Mouse (Mus musculus) myocyte (in vitro differentiated cells): ENCODE data around the gene Olfr1394.

Experiments
- CEBPB ChIP-seq: IDR thresholded peaks from 2 replicates; pipeline ENCODE4 v1.6.1; 2011; ENCODE audit warnings: mild to moderate bottlenecking, moderate library complexity; ENCODE audit not compliant: poor library complexity, insufficient read depth, severe bottlenecking
- POLR2A ChIP-seq: IDR thresholded peaks from one replicate; pipeline ENCODE4 v1.6.1; 2011; ENCODE audit warnings: low read depth, mild to moderate bottlenecking, control low read depth, moderate library complexity; ENCODE audit not compliant: insufficient read length
- TCF12 ChIP-seq: IDR thresholded peaks from one replicate; pipeline ENCODE4 v1.6.1; 2011; ENCODE audit warnings: mild to moderate bottlenecking, control low read depth; ENCODE audit not compliant: poor library complexity, insufficient read depth, severe bottlenecking

DNA sequence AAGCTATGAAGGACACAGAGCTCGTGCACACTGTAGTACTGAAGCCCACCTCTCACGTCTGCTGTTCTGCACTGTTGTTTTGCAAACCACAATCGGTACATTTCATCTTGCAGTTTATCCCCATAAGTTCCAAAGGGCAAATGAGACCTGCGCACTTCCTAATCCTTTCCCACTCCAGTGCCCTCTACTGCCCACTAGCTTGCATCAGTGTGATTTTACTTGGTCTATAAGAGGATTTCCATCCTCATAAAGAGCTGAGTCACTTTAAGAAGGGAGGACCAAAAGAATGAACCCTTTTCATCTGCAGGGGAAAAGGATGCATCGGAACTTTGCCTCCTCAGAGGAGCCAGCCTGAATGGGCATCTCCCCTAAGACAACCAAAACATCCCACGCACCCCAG is 32.3 kb downstream of the Olfr1394 start:
- TF ChIP-seq CEBPB (no peak), TCF12 (no peak), POLR2A (no peak)
